Mouse (Mus musculus): ENCODE measurements around the gene Srsf10.

- no peak for TF ChIP-seq CTCF (IDR thresholded peaks at IDR 0.05; ENCODE audit: low read depth, low read length)
- TF ChIP-seq TAL1 (conservative IDR thresholded peaks at IDR 0.05; ENCODE audit: low read depth, low read length) = no peak
- no peak for TF ChIP-seq POLR2AphosphoS5 (IDR thresholded peaks at IDR 0.05; ENCODE audit: insufficient replicate concordance, low read depth, low read length)
- no peak for TF ChIP-seq GATA1 (IDR thresholded peaks at IDR 0.05; ENCODE audit: borderline replicate concordance, low read length)
Measured at GRCm38 (mm10) chr4:135889146-135889883, 33.8 kb downstream of the Srsf10 start.
